Mouse (Mus musculus): ENCODE data around the gene Fam90a1a. TPM values are rescaled to one million over a fixed set of nuclear protein-coding genes. Genes with fewer than 3 reads are reported as not detected.

The Fam90a1a gene
- not detected in 2 replicates for polyA plus RNA-seq (2015; fragmentation: Nextera tagmentation; extraction: Ambion mirVana)

GRCm38 (mm10) chr8:21958414-21958813 lies at the start of gene Fam90a1a:
Fam90a1a (plus strand) TSS chr8:21958714.

GRCm38 (mm10) chr8:21932610-21933009 lies 25.9 kb upstream of the Fam90a1a start, which contains the start of gene Defb15:
Defb15 (minus strand) TSS chr8:21932710.

GRCm38 (mm10) chr8:21938052-21938451 lies 20.5 kb upstream of the Fam90a1a start, which contains the start of gene Defb35:
Defb35 (plus strand) TSS chr8:21938352.

GRCm38 (mm10) chr8:21946462-21946861 lies 12.1 kb upstream of the Fam90a1a start, which contains the start of gene Defb13:
Defb13 (plus strand) TSS chr8:21946762.

GRCm38 (mm10) chr8:21969475-21969874 lies 11.0 kb downstream of the Fam90a1a start, which contains the start of gene Ccdc70:
Ccdc70 (plus strand) TSS chr8:21969775.

Other genes with a start within 250 kb of the Fam90a1a start
- 0.35 and 0.37 TPM in 2 replicates for gene Defa24, start 224.2 kb upstream of the Fam90a1a start, polyA plus RNA-seq (2015; fragmentation: Nextera tagmentation; extraction: Ambion mirVana)
- gene Defb50, start 135.2 kb upstream of the Fam90a1a start, polyA plus RNA-seq (2015; fragmentation: Nextera tagmentation; extraction: Ambion mirVana): not detected in 2 replicates
- gene Defb2, start 118.8 kb upstream of the Fam90a1a start, polyA plus RNA-seq (2015; fragmentation: Nextera tagmentation; extraction: Ambion mirVana): not detected in 2 replicates
- gene Defb10, start 99.8 kb upstream of the Fam90a1a start, polyA plus RNA-seq (2015; fragmentation: Nextera tagmentation; extraction: Ambion mirVana): not detected in 2 replicates
- not detected in 2 replicates for gene Defb9, start 73.3 kb upstream of the Fam90a1a start, polyA plus RNA-seq (2015; fragmentation: Nextera tagmentation; extraction: Ambion mirVana)
- not detected in 2 replicates for gene Defb11, start 52.3 kb upstream of the Fam90a1a start, polyA plus RNA-seq (2015; fragmentation: Nextera tagmentation; extraction: Ambion mirVana)
- gene Defb15, start 26.0 kb upstream of the Fam90a1a start, polyA plus RNA-seq (2015; fragmentation: Nextera tagmentation; extraction: Ambion mirVana): not detected in 2 replicates
- not detected in 2 replicates for gene Defb35, start 20.4 kb upstream of the Fam90a1a start, polyA plus RNA-seq (2015; fragmentation: Nextera tagmentation; extraction: Ambion mirVana)
- not detected in 2 replicates for gene Defb13, start 12.0 kb upstream of the Fam90a1a start, polyA plus RNA-seq (2015; fragmentation: Nextera tagmentation; extraction: Ambion mirVana)
- not detected in 2 replicates for gene Ccdc70, start 11.1 kb downstream of the Fam90a1a start, polyA plus RNA-seq (2015; fragmentation: Nextera tagmentation; extraction: Ambion mirVana)
- 0.41 and 0.84 TPM in 2 replicates for gene Atp7b, start 101.6 kb downstream of the Fam90a1a start, polyA plus RNA-seq (2015; fragmentation: Nextera tagmentation; extraction: Ambion mirVana)
- gene Alg11, start 102.0 kb downstream of the Fam90a1a start, polyA plus RNA-seq (2015; fragmentation: Nextera tagmentation; extraction: Ambion mirVana): 18.8 and 22.3 TPM in 2 replicates
- 2.0 and 4.7 TPM in 2 replicates for gene Nek5, start 166.3 kb downstream of the Fam90a1a start, polyA plus RNA-seq (2015; fragmentation: Nextera tagmentation; extraction: Ambion mirVana)
- 6.7 and 7.1 TPM in 2 replicates for gene Nek3, start 207.7 kb downstream of the Fam90a1a start, polyA plus RNA-seq (2015; fragmentation: Nextera tagmentation; extraction: Ambion mirVana)
- 20.2 and 21.0 TPM in 2 replicates for gene Ckap2, start 227.1 kb downstream of the Fam90a1a start, polyA plus RNA-seq (2015; fragmentation: Nextera tagmentation; extraction: Ambion mirVana)
- gene Vps36, start 234.1 kb downstream of the Fam90a1a start, polyA plus RNA-seq (2015; fragmentation: Nextera tagmentation; extraction: Ambion mirVana): 21.7 and 26.4 TPM in 2 replicates